Mouse (Mus musculus) ovary, postnatal 10 days (tissue): ENCODE data around the gene Ptgir.
"Not testable (repeated sequence)": the region's sequence is repeated elsewhere in the genome, so short reads cannot be mapped to it uniquely, and the experiment has no call there.

ENCODE experiments used
- DNase-seq: peaks from one replicate; pipeline ENCODE4 v3.0.0; 2022; ENCODE audit warnings: low spot score

The Ptgir gene

GRCm38 (mm10) chr7:16940292-16940691 lies 34.0 kb downstream of the Ptgir start:
- DNase-seq: no peak

GRCm38 (mm10) chr7:16942861-16943260 lies 36.6 kb downstream of the Ptgir start:
- no peak for DNase-seq

- DNase-seq: peak; percentile 71
Measured at GRCm38 (mm10) chr7:16944061-16944807, 37.9 kb downstream of the Ptgir start, which contains the start of gene Pnmal2. TSS of gene Pnmal2 (plus strand) at chr7:16944682.

- no peak for DNase-seq
Measured at GRCm38 (mm10) chr7:16944808-16945315, 38.6 kb downstream of the Ptgir start.

GRCm38 (mm10) chr7:16945419-16945818 lies 39.1 kb downstream of the Ptgir start:
- DNase-seq: no peak

GRCm38 (mm10) chr7:16946441-16947348 lies 40.4 kb downstream of the Ptgir start:
- no peak for DNase-seq

- no peak for DNase-seq
Measured at GRCm38 (mm10) chr7:16947349-16947895, 41.1 kb downstream of the Ptgir start.

GRCm38 (mm10) chr7:16947959-16948361 lies 41.7 kb downstream of the Ptgir start:
- DNase-seq: no peak

GRCm38 (mm10) chr7:16948923-16949458 lies 42.7 kb downstream of the Ptgir start:
- DNase-seq: no peak

- peak; percentile 62 for DNase-seq
Measured at GRCm38 (mm10) chr7:16949908-16950841, 43.9 kb downstream of the Ptgir start.

- DNase-seq: peak; percentile 57
Measured at GRCm38 (mm10) chr7:16950861-16951635, 44.8 kb downstream of the Ptgir start.

- DNase-seq: not testable (repeated sequence)
Measured at GRCm38 (mm10) chr7:16953776-16954175, 47.5 kb downstream of the Ptgir start.

GRCm38 (mm10) chr7:16955712-16956111 lies 49.4 kb downstream of the Ptgir start:
- DNase-seq: no peak

- no peak for DNase-seq
Measured at GRCm38 (mm10) chr7:16956410-16957265, 50.3 kb downstream of the Ptgir start.

- no peak for DNase-seq
Measured at GRCm38 (mm10) chr7:16959539-16960187, 53.4 kb downstream of the Ptgir start, which contains the start of gene Pnmal1. TSS of gene Pnmal1 (plus strand) at chr7:16959679.
